Mouse (Mus musculus) hindbrain, postnatal 0 days (tissue): ENCODE measurements around the gene Zfp346. TPM values are rescaled to one million over a fixed set of nuclear protein-coding genes. Genes with fewer than 3 reads are reported as not detected.

Source experiments
- ATAC-seq: fragments of 200-750 bp; cut with Nextera tagmentation; 2 replicates; pipeline ENCODE4 v1.8.0; 2017; ENCODE audit warnings: mild to moderate bottlenecking, moderate TSS enrichment, moderate library complexity
- DNase-seq: peaks from one replicate; pipeline ENCODE4 v3.0.0-alpha.2; 2015; ENCODE audit warnings: low spot score
- H3K27ac ChIP-seq: fragments of 300-500 bp; sonication (generic); 2 replicates; pipeline ENCODE4 v1.5.1; 2014; ENCODE audit warnings: mild to moderate bottlenecking
- H3K27me3 ChIP-seq: fragments of 300-500 bp; sonication (generic); 2 replicates; pipeline ENCODE4 v1.6.1; 2014; ENCODE audit warnings: low read length, mixed read lengths; ENCODE audit not compliant: insufficient read depth
- H3K36me3 ChIP-seq: fragments of 300-500 bp; sonication (generic); 2 replicates; pipeline ENCODE4 v1.6.1; 2014; ENCODE audit warnings: low read length, mixed read lengths; ENCODE audit not compliant: insufficient read depth
- H3K4me1 ChIP-seq: fragments of 300-500 bp; sonication (generic); 2 replicates; pipeline ENCODE4 v1.6.1; 2014; ENCODE audit warnings: antibody characterized with exemption, low read length, mixed read lengths; ENCODE audit not compliant: insufficient read depth
- H3K4me2 ChIP-seq: fragments of 300-500 bp; sonication (generic); 2 replicates; pipeline ENCODE4 v1.6.1; 2014; ENCODE audit warnings: low read depth, mild to moderate bottlenecking, low read length, moderate library complexity, mixed read lengths
- H3K4me3 ChIP-seq: fragments of 300-500 bp; sonication (generic); 2 replicates; pipeline ENCODE4 v1.5.1; 2014; ENCODE audit warnings: low read length
- H3K9ac ChIP-seq: fragments of 300-500 bp; sonication (generic); replicated peaks from 2 replicates; pipeline ENCODE4 v1.6.1; 2014; ENCODE audit warnings: mild to moderate bottlenecking, low read length, moderate library complexity, mixed read lengths
- H3K9me3 ChIP-seq: fragments of 300-500 bp; sonication (generic); 2 replicates; pipeline ENCODE4 v1.6.1; 2016; ENCODE audit warnings: low read length, mixed read lengths
- CTCF ChIP-seq: IDR thresholded peaks from 2 replicates; pipeline ENCODE4 v1.5.1; 2016; ENCODE audit warnings: antibody characterized with exemption, control low read depth, low read depth
- WGBS: fragments of 180-500 bp; shearing (Covaris S2); extraction: QIAGEN DNeasy Blood & Tissue Kit; methylation state at CpG from one replicate; pipeline ENCODE4 v1.1.7; 2014; 5-methylcytosine and 5-hydroxymethylcytosine counted together
- polyA plus RNA-seq: library from polyadenylated mRNA; unstranded; fragments of >200 nt; fragmentation: Nextera tagmentation; extraction: Ambion mirVana; gene quantifications from 2 replicates; pipeline ENCODE4 v1.2.1, GENCODE M21; 2015
- total RNA-seq: library from RNA; depleted of rRNA; stranded (reverse); fragments of >200 nt; gene quantifications from 2 replicates; pipeline ENCODE4 v1.2.3, GENCODE M21; 2014

Zfp346 gene
- total and polyA plus RNA-seq, 2 experiments from 2014 or later: 22.3 to 33.7 TPM

- Histone ChIP-seq H3K4me3 (no peak overlapping the region), H3K36me3 (no peaks in the 10 kb centered on the region), H3K27ac (no peak overlapping the region), H3K9me3 (no peaks in the 10 kb centered on the region), H3K4me2 (no peak overlapping the region), H3K27me3 (no peaks in the 10 kb centered on the region), H3K9ac (no peak overlapping the region), H3K4me1 (peaks cover 13% of the 10 kb centered on the region; the same call in 1 of the 2 replicates)
- no peak for DNase-seq
- no peak for TF ChIP-seq CTCF
- WGBS: 89% methylated on average over 32 of the region's 32 CpGs
- no peak for ATAC-seq
Observed at GRCm38 (mm10) chr13:55166806-55167725, 62.0 kb downstream of the Zfp346 start.

- no peaks in the 10 kb centered on the region for H3K27me3 ChIP-seq
- ATAC-seq (no peak), DNase-seq (no peak)
- peaks cover 13% of the 10 kb centered on the region; the same call in 1 of the 2 replicates for H3K4me1 ChIP-seq
- no peak for TF ChIP-seq CTCF
- H3K36me3 ChIP-seq: no peaks in the 10 kb centered on the region
- H3K4me3 ChIP-seq: no peak overlapping the region
- H3K9ac ChIP-seq: no peak overlapping the region
- H3K9me3 ChIP-seq: no peaks in the 10 kb centered on the region
- no peak overlapping the region for H3K27ac ChIP-seq
- 75% methylated on average over 11 of the region's 11 CpGs for WGBS
- H3K4me2 ChIP-seq: no peak overlapping the region
Observed at GRCm38 (mm10) chr13:55167798-55168197, 62.7 kb downstream of the Zfp346 start.

- H3K4me1 ChIP-seq: peaks cover 13% of the 10 kb centered on the region; the same call in 1 of the 2 replicates
- no peak overlapping the region for H3K9ac ChIP-seq
- 78% methylated on average over 5 of the region's 5 CpGs for WGBS
- DNase-seq: no peak
- H3K4me3 ChIP-seq: no peak overlapping the region
- no peaks in the 10 kb centered on the region for H3K9me3 ChIP-seq
- no peak for TF ChIP-seq CTCF
- H3K27me3 ChIP-seq: no peaks in the 10 kb centered on the region
- no peaks in the 10 kb centered on the region for H3K36me3 ChIP-seq
- peak overlapping the region; percentile 49; the same call in 1 of the 2 replicates for H3K27ac ChIP-seq
- ATAC-seq: no peak
- H3K4me2 ChIP-seq: no peak overlapping the region
Observed at GRCm38 (mm10) chr13:55168255-55168654, 63.1 kb downstream of the Zfp346 start.

GRCm38 (mm10) chr13:55168958-55169369 lies 63.9 kb downstream of the Zfp346 start:
- Histone ChIP-seq H3K27ac (peak overlapping the region; percentile 49; the same call in 1 of the 2 replicates), H3K9ac (no peak overlapping the region), H3K27me3 (no peaks in the 10 kb centered on the region), H3K4me3 (no peak overlapping the region), H3K9me3 (no peaks in the 10 kb centered on the region), H3K4me1 (peaks cover 13% of the 10 kb centered on the region; the same call in 1 of the 2 replicates), H3K36me3 (no peaks in the 10 kb centered on the region), H3K4me2 (no peak overlapping the region)
- peak; percentile 81 for DNase-seq
- ATAC-seq: peak; percentile 90
- TF ChIP-seq CTCF: no peak
- WGBS: 18% methylated on average over 13 of the region's 13 CpGs

- no peaks in the 10 kb centered on the region for H3K27me3 ChIP-seq
- peak overlapping the region; percentile 34 for H3K4me2 ChIP-seq
- peaks cover 13% of the 10 kb centered on the region; the same call in 1 of the 2 replicates for H3K4me1 ChIP-seq
- no peaks in the 10 kb centered on the region for H3K9me3 ChIP-seq
- ATAC-seq (peak; percentile 87), DNase-seq (peak; percentile 84)
- H3K4me3 ChIP-seq: no peak overlapping the region
- 0 out of 2 replicates have a peak overlapping the region, but pooled peaks have one; percentile 13 for H3K9ac ChIP-seq
- 11% methylated on average over 26 of the region's 26 CpGs for WGBS
- H3K27ac ChIP-seq: peak overlapping the region; percentile 41; the same call in 1 of the 2 replicates
- no peak for TF ChIP-seq CTCF
- H3K36me3 ChIP-seq: no peaks in the 10 kb centered on the region
Observed at GRCm38 (mm10) chr13:55171517-55172335, 66.6 kb downstream of the Zfp346 start.

- H3K27ac ChIP-seq: 0 out of 2 replicates have a peak overlapping the region, but pooled peaks have one; percentile 41
- ATAC-seq: no peak
Observed at GRCm38 (mm10) chr13:55172336-55172770, 67.2 kb downstream of the Zfp346 start.

More at GRCm38 (mm10) chr13:55172336-55172770, 67.2 kb downstream of the Zfp346 start:
- Histone ChIP-seq H3K9me3 (no peaks in the 10 kb centered on the region), H3K4me3 (no peak overlapping the region), H3K4me2 (peak overlapping the region; percentile 34; the same call in 1 of the 2 replicates), H3K4me1 (peaks cover 13% of the 10 kb centered on the region; the same call in 1 of the 2 replicates), H3K27me3 (no peaks in the 10 kb centered on the region), H3K36me3 (no peaks in the 10 kb centered on the region), H3K9ac (no peak overlapping the region)
- DNase-seq: no peak
- no peak for TF ChIP-seq CTCF
- WGBS: 47% methylated on average over 7 of the region's 7 CpGs
